Mouse (Mus musculus) v-Abl transformed pro-B cells (cell line): ENCODE measurements around the gene Rbm10.

Experiments
- in situ Hi-C, 2 experiments: fragments of 400-800 bp; cut with MboI; formaldehyde crosslinking; loops; one replicate each; pipeline ENCODE4 v1.15.1; 2025; ENCODE audit not compliant: unreplicated experiment in 2 of 2

Gene Rbm10

DNA sequence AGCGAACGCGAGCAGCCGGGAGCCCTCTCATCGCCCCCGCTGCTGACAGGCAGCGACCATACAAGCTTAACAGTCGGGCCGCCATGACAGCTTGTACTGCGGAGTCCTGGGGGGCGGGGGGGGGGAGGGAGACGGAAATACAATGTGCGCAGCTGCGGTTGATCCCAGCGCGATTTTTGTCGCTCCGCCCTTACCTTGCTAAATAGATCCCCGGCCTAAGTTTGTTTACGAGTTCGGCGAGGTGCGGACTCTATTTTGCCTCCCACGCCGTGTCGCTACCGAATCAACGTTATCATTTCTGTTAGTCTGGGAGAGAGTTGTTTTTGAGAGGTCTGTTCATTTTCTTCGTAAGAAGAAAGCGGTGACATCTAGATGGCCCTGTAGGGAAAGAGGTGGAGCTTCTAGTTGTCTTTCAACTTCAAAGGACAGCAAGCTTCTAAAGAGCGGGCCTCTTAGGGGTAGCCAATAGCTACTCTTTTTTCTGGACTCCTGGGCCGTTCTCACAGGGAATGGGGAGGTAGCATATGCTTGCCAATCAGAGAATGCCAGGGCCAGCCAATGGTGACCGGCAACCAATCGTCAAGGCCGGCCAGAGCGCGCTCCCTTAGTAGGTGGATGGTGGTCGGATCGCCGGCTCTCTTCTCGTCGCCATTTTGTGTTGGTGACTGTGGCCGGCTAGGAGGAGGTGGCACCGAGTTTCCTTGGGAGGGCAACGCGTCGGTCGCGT, at the start of gene Rbm10, which contains the start of gene Ndufb11:
TSS of gene Rbm10 (plus strand) at position 328 of the 727 bp plus-strand sequence.
TSS of gene Ndufb11 (minus strand) at position 444 of the 727 bp plus-strand sequence.
- in situ Hi-C loops, result no loop called here

- in situ Hi-C loops, result no loop called here
Measured at GRCm38 (mm10) chrX:20571024-20571423, 46.3 kb upstream of the Rbm10 start.

- in situ Hi-C loops, result no loop called here
Measured at GRCm38 (mm10) chrX:20572683-20573082, 44.6 kb upstream of the Rbm10 start.

GRCm38 (mm10) chrX:20573927-20574326, 43.4 kb upstream of the Rbm10 start:
- in situ Hi-C loops, result no loop called here

DNA sequence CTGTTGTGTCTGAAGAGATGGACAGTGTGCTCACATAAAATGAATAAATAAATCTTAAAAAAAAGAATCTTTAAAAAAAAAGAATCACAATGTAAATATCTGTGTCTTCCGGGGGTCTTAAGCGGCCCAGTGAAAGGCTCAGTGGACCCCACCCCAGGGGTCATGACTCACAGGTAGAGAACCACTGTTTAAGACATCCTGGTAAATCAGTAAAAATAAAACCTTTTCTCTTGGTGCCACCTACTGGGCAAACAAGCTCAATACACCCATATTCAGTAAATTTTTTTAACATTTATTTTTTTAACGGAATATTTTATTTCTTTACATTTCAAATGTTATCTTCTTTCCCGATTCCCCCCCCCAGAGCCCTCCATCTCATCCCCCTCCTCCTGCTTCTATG, 29.3 kb upstream of the Rbm10 start:
- in situ Hi-C loops, result loop anchor here in 1 of 2 experiments (10.0 kb wide), 1 partner anchor 563 kb away; no protein-coding TSS in a partner anchor

GRCm38 (mm10) chrX:20608500-20608899, 8.8 kb upstream of the Rbm10 start:
- in situ Hi-C loops, result no loop called here

- in situ Hi-C loops, result no loop called here
Measured at GRCm38 (mm10) chrX:20616861-20617175, 485 bp upstream of the Rbm10 start.

DNA sequence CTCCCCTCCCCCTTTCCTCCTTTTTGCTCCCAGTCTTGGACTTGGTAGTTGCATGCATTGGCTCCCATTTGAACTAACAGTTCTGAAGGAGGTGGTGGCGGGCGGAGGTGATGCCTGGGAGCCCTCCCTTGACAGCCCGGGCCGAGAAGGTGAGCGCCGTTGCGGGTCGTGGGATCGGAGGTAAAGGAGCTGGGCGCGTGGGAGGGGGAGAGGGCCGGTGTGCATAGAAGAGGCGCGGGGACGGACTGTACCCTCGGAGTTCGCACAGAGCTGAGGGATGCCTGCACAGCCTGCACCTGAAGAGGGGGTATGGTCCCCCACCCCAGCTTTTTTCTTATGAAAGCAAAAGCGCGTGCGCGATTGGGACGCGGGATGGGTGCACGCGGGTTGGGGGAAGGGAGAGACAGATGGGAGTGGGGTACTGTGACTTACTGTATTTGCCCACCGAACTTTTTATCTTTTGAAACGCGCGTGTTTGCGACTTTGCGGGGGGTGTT, 648 bp downstream of the Rbm10 start:
- in situ Hi-C loops, result no loop called here

- in situ Hi-C loops, result no loop called here
Measured at GRCm38 (mm10) chrX:20638141-20638540, 20.8 kb downstream of the Rbm10 start.

DNA sequence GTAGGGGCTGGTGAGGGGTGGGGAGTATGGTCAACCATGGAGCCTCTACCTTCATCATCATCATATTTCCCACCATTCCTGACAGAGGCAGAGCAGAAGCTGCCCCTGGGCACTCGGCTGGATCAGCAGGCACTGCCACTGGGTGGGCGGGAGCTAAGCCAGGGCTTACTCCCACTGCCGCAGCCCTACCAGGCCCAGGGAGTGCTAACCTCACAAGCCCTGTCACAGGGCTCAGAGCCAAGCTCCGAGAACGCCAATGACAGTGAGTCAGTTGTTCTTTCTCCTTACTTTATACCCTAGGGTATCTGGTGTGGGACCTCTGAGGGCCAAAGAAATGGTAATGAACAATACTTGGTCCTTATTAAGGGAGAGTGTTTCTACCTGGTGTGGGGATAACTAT, 27.5 kb downstream of the Rbm10 start:
- in situ Hi-C loops, result no loop called here

DNA sequence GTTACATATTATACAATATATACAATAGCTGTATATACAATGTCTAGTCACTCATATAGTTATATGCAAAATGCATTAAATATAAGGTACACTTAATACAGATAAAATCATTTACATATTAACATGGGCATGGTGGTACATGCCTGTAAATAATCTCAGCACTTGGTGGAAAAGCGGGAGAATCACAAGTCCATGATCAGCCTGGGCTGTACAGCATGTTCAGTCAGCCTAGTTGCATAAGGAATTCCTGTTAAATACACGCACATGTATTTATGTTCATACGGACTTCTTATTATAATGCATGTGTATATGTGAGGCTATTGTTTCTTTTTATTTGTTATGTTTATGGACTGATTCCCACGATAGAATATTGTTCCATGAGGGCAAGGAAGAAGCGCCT, 40.3 kb downstream of the Rbm10 start:
- in situ Hi-C loops, result loop anchor here in 1 of 2 experiments (10.0 to 25.0 kb wide), 3 partner anchors 157 to 680 kb away; partner anchors contain the start of gene Cfp

DNA sequence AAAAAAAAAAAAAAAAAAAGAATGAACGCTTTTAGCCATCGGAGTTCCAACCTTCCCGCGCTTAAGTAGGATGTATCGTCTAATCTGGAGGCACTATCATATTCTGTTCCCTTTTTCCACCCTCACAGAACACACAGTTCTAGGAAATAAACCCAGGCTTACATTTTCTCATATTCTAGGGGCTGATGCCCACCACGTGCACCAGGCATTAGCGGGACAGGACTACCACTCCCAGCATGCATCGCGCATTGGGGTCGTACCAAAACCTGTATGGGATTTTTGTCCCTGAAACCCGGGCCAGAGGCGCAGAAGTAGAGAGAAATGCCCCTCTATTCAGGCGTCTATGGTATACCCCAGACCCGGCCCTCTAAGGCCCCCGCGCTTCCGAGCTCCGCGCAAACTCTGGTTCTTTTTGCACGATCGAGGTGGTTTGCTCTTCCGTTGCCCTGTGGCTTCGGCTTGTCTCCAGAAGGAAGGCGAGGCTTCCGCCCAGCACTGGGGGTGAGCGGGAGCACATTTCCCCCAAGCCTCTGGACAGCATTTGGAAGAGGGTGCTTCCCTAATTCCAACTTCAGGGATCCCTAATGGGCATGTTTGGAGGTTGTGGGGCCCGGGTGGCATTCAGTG, 40.8 kb downstream of the Rbm10 start, which contains the start of gene Uba1:
TSS of gene Uba1 (plus strand) at position 301 of the 627 bp plus-strand sequence.
- in situ Hi-C loops, result loop anchor here in 1 of 2 experiments (10.0 to 25.0 kb wide), 3 partner anchors 157 to 679 kb away; partner anchors contain the start of gene Cfp

GRCm38 (mm10) chrX:20658891-20659406, 41.6 kb downstream of the Rbm10 start:
- in situ Hi-C loops, result loop anchor here in 1 of 2 experiments (10.0 to 25.0 kb wide), 3 partner anchors 156 to 678 kb away; partner anchors contain the start of gene Cfp

DNA sequence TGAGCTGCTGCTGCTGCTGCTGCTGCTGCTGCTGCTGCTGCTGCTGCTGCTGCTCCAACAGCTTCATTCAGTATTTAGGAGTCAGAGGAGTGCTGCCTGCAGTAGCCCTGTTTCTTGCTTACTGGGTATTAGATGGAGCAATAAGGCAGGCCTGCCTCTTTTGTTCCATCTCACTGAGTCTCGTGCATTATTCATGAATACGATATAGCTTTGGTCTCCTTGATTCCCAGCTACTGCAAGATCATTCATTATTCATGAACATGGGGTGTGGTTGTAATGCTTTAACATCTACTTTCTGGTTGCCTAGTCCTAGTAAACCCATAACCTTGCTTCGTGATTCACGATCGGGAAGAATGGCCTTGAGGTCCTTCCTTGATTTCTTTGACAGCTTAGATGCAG, 45.0 kb downstream of the Rbm10 start:
- in situ Hi-C loops, result loop anchor here (5.0 to 25.0 kb wide), 5 partner anchors 110 to 685 kb away; partner anchors contain the start of genes Cfp (in 1 of the 2) and Elk1 (in 1 of the 2)

- in situ Hi-C loops, result loop anchor here (5.0 to 25.0 kb wide), 5 partner anchors 109 to 684 kb away; partner anchors contain the start of genes Cfp (in 1 of the 2) and Elk1 (in 1 of the 2)
Measured at GRCm38 (mm10) chrX:20662716-20663443, 45.6 kb downstream of the Rbm10 start.

- in situ Hi-C loops, result loop anchor here (5.0 to 25.0 kb wide), 5 partner anchors 109 to 684 kb away; partner anchors contain the start of genes Cfp (in 1 of the 2) and Elk1 (in 1 of the 2)
Measured at GRCm38 (mm10) chrX:20663444-20663790, 46.1 kb downstream of the Rbm10 start.

GRCm38 (mm10) chrX:20687519-20688067, 70.3 kb downstream of the Rbm10 start, which contains the start of gene Cdk16:
Cdk16 (plus strand) TSS chrX:20687954.
- in situ Hi-C loops, result no loop called here

GRCm38 (mm10) chrX:20688068-20688547, 70.8 kb downstream of the Rbm10 start:
- in situ Hi-C loops, result no loop called here

GRCm38 (mm10) chrX:20688615-20689014, 71.3 kb downstream of the Rbm10 start:
- in situ Hi-C loops, result no loop called here

GRCm38 (mm10) chrX:20691566-20691965, 74.3 kb downstream of the Rbm10 start:
- in situ Hi-C loops, result no loop called here
